Mouse (Mus musculus) heart, adult 18-20 months (tissue): ENCODE data around the gene Atp6v1f. TPM values are rescaled to one million over a fixed set of nuclear protein-coding genes. Genes with fewer than 3 reads are reported as not detected.

Experiments used
- total RNA-seq, 2 experiments: library from RNA; stranded (reverse); gene quantifications; 2 replicates each; pipeline ENCODE4 v1.2.3; 2021

The Atp6v1f gene
- total RNA-seq, 2 experiments from 2014 or later, result 111 to 118 TPM

Other genes starting within 250 kb of the Atp6v1f start
- gene Hilpda, start 195.2 kb upstream of the Atp6v1f start, total RNA-seq, result 1 to 10 TPM; 4.6 to 5.9 TPM
- gene Fam71f2, start 188.1 kb upstream of the Atp6v1f start, total RNA-seq, result not detected
- not detected for gene Fam71f1, start 148.6 kb upstream of the Atp6v1f start, total RNA-seq
- 100 to 1,000 TPM; 239 to 241 TPM for gene Calu, start 119.6 kb upstream of the Atp6v1f start, total RNA-seq
- not detected for gene Opn1sw, start 79.2 kb upstream of the Atp6v1f start, total RNA-seq
- gene Ccdc136, start 71.4 kb upstream of the Atp6v1f start, total RNA-seq, result 1 to 10 TPM; 1.6 to 2.1 TPM
- 100 to 1,000 TPM; 215 to 222 TPM for gene Flnc, start 34.5 kb upstream of the Atp6v1f start, total RNA-seq
- gene Atp6v1fnb, start 3.7 kb downstream of the Atp6v1f start, total RNA-seq, result not detected
- 1 to 10 TPM; 2.6 to 3.1 TPM for gene Kcp, start 40.2 kb downstream of the Atp6v1f start, total RNA-seq
- 1 to 10 TPM; 2.8 to 4.3 TPM for gene Irf5, start 58.9 kb downstream of the Atp6v1f start, total RNA-seq
- 10 to 100 TPM; 43.6 to 44.9 TPM for gene Tnpo3, start 142.2 kb downstream of the Atp6v1f start, total RNA-seq
- 1 to 10 TPM; 2.3 to 3.4 TPM for gene Tspan33, start 226.5 kb downstream of the Atp6v1f start, total RNA-seq